Mouse (Mus musculus) forebrain, embryonic 14.5 days (tissue): ENCODE results near the gene Dupd1. TPM values are rescaled to one million over a fixed set of nuclear protein-coding genes. Genes with fewer than 3 reads are reported as not detected.

Experiments
- ATAC-seq: fragments of 200-750 bp; cut with Nextera tagmentation; 2 replicates; pipeline ENCODE4 v1.8.0; 2017; ENCODE audit warnings: mild to moderate bottlenecking, moderate library complexity
- DNase-seq: peaks from one replicate; pipeline ENCODE4 v3.0.0-alpha.2; 2015; ENCODE audit warnings: low spot score
- H3K27ac ChIP-seq: fragments of 300-500 bp; sonication (generic); 2 replicates; pipeline ENCODE4 v1.5.1; 2014; ENCODE audit warnings: low read depth, mild to moderate bottlenecking, control low read depth, low read length, moderate library complexity
- H3K27me3 ChIP-seq: fragments of 300-500 bp; sonication (generic); replicated peaks from 2 replicates; pipeline ENCODE4 v1.6.1; 2014; ENCODE audit warnings: low read length, control low read depth, mixed read lengths; ENCODE audit not compliant: control insufficient read depth, insufficient read depth
- H3K36me3 ChIP-seq: fragments of 300-500 bp; sonication (generic); 2 replicates; pipeline ENCODE4 v1.6.1; 2014; ENCODE audit warnings: low read length, control low read depth; ENCODE audit not compliant: control insufficient read depth, insufficient read depth
- H3K4me1 ChIP-seq: fragments of 300-500 bp; sonication (generic); 2 replicates; pipeline ENCODE4 v1.6.1; 2014; ENCODE audit warnings: antibody characterized with exemption, low read length, control low read depth; ENCODE audit not compliant: control insufficient read depth, insufficient read depth
- H3K4me2 ChIP-seq: fragments of 300-500 bp; sonication (generic); 2 replicates; pipeline ENCODE4 v1.6.1; 2014; ENCODE audit warnings: mild to moderate bottlenecking, control low read depth, low read length
- H3K4me3 ChIP-seq: fragments of 300-500 bp; sonication (generic); 2 replicates; pipeline ENCODE4 v1.5.1; 2014; ENCODE audit warnings: low read depth, low read length, control low read depth
- H3K9ac ChIP-seq: fragments of 300-500 bp; sonication (generic); 2 replicates; pipeline ENCODE4 v1.6.1; 2014; ENCODE audit warnings: mild to moderate bottlenecking, low read length, control low read depth, moderate library complexity
- H3K9me3 ChIP-seq: fragments of 300-500 bp; sonication (generic); replicated peaks from 2 replicates; pipeline ENCODE4 v1.6.1; 2016; ENCODE audit warnings: low read length, control low read depth, mixed read lengths; ENCODE audit not compliant: control insufficient read depth
- WGBS: fragments of 180-500 bp; shearing (Covaris S2); extraction: QIAGEN DNeasy Blood & Tissue Kit; methylation state at CpG from one replicate; pipeline ENCODE4 v1.1.7; 2014; 5-methylcytosine and 5-hydroxymethylcytosine counted together
- polyA plus RNA-seq: library from polyadenylated mRNA; unstranded; fragments of >200 nt; fragmentation: Nextera tagmentation; extraction: Ambion mirVana; gene quantifications from 2 replicates; pipeline ENCODE4 v1.2.1, GENCODE M21; 2014

The Dupd1 gene
- polyA plus RNA-seq, 1 experiment from 2014 or later = not detected

DNA sequence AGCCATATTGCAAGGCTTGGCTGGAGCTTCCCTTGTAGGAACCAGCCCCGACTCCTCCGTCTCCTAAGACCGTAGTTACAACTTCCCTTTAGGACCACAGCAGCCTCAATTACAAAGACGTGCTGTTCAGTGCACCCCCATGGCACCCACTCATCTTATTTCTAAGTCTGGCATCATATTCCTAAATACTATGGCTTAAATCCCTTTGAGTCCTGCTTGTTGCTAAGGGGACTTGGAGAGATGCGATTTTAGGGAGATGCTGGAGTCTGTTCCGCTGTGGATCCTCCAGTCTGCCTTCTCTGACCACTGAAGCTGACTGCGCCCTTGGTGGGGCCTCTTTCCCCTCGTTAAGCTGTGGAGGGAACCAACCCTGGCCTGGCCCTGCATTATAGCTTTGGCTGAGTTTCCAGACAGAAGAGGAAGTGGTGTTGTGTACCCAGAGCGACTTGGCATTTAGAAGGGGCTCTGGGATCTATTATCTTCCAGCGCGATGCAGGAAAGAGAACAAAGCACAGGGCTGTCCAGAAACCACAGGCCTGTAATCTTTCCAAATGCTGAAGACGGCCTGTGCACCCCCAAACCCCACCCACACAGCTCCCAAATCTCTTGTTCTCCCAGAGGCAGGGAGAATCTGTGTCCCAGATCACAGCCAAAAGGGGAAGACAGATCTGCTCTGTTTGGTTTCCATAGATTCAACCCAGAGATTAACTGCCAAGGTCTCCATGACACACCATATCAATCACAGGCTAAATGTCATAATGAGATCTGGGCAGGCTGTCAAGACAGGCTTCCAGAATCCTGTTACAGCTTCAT is 7.4 kb downstream of the Dupd1 start:
- peak; percentile 69; the same call in 1 of the 2 replicates for ATAC-seq
- peaks cover 4% of the 10 kb centered on the region; the same call in 1 of the 2 replicates for H3K4me1 ChIP-seq
- DNase-seq = peak; percentile 78
- H3K9me3 ChIP-seq = no peaks in the 10 kb centered on the region
- H3K4me3 ChIP-seq = no peak overlapping the region
- H3K4me2 ChIP-seq = no peak overlapping the region
- no peak overlapping the region for H3K9ac ChIP-seq
- H3K27me3 ChIP-seq = no peaks in the 10 kb centered on the region
- no peaks in the 10 kb centered on the region for H3K36me3 ChIP-seq
- 48% methylated on average over 12 of the region's 12 CpGs for WGBS
- H3K27ac ChIP-seq = peak overlapping the region; percentile 73; the same call in 1 of the 2 replicates

DNA sequence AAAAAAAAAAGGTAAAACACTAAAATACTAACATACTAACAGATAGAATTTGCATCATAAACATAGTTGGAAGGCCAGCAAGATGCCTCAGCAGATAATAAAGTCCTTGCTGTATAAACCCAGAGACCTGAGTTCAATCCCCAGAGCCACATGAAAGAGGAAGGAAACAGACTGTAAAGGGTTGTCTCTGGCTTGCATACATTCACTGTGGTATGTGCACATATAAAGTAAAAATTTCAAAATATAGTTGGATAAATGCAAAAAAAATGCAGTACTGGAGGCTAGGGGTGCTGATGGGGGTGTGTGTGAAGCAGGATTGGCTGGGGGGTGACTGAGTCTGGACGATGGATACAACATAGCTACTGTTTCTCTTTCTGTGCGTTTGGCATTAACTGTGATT is 8.9 kb downstream of the Dupd1 start:
- WGBS = 89% methylated on average over 2 of the region's 2 CpGs
- DNase-seq (no peak), ATAC-seq (no peak)
- no peak overlapping the region for H3K27ac ChIP-seq
- no peak overlapping the region for H3K4me3 ChIP-seq
- H3K9me3 ChIP-seq = no peaks in the 10 kb centered on the region
- H3K4me1 ChIP-seq = peaks cover 4% of the 10 kb centered on the region; the same call in 1 of the 2 replicates
- no peaks in the 10 kb centered on the region for H3K36me3 ChIP-seq
- H3K27me3 ChIP-seq = no peaks in the 10 kb centered on the region
- no peak overlapping the region for H3K9ac ChIP-seq
- no peak overlapping the region for H3K4me2 ChIP-seq

DNA sequence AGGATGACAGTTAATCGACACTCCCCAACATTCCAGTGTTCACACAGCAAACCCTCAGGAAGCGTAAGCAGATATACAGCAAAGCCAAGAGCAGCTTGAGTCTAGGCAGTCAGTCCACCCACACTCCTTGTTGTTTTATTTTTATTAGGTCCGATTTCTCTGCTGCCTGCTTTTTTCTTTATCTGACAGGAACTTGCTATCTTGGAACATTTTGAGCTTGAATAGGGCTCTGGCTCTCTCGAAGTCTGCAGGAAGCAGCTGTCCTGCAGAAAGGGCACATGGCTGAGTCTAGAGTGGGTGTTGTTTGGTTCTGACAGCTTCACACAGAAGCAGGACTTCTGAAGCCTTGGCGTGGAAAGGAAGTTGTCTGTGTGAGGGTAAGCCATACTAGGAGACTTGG is 11.1 kb downstream of the Dupd1 start:
- Histone ChIP-seq H3K9ac (no peak overlapping the region), H3K27me3 (no peaks in the 10 kb centered on the region), H3K27ac (no peak overlapping the region), H3K9me3 (no peaks in the 10 kb centered on the region), H3K36me3 (no peaks in the 10 kb centered on the region), H3K4me3 (no peak overlapping the region), H3K4me1 (peaks cover 4% of the 10 kb centered on the region; the same call in 1 of the 2 replicates), H3K4me2 (no peak overlapping the region)
- ATAC-seq = no peak
- WGBS = 90% methylated on average over 5 of the region's 5 CpGs
- DNase-seq = no peak

DNA sequence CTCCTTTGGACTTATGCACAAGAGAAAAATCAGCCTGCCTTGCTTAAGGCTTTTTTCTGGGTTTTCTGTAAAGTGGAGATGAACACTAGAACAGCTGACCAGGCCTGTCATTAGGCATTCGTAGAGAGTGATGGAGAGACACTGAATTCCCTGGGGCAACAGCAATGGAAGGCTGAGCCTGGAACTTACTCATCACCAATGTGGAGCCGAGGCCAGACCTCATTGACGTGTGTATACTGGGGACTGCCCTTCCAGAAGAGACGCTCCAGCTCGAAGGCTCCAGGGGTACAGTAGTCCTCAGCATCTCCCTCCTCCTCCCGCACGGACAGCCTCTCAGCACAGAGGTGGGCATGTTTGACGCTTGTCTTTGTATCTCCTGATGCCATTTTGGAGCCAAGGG is 11.7 kb downstream of the Dupd1 start:
- Histone ChIP-seq H3K27me3 (no peaks in the 10 kb centered on the region), H3K4me2 (no peak overlapping the region), H3K4me1 (peaks cover 4% of the 10 kb centered on the region; the same call in 1 of the 2 replicates), H3K9me3 (no peaks in the 10 kb centered on the region), H3K4me3 (no peak overlapping the region), H3K27ac (no peak overlapping the region), H3K36me3 (no peaks in the 10 kb centered on the region), H3K9ac (no peak overlapping the region)
- WGBS = 92% methylated on average over 8 of the region's 8 CpGs
- no peak for DNase-seq
- ATAC-seq = no peak

DNA sequence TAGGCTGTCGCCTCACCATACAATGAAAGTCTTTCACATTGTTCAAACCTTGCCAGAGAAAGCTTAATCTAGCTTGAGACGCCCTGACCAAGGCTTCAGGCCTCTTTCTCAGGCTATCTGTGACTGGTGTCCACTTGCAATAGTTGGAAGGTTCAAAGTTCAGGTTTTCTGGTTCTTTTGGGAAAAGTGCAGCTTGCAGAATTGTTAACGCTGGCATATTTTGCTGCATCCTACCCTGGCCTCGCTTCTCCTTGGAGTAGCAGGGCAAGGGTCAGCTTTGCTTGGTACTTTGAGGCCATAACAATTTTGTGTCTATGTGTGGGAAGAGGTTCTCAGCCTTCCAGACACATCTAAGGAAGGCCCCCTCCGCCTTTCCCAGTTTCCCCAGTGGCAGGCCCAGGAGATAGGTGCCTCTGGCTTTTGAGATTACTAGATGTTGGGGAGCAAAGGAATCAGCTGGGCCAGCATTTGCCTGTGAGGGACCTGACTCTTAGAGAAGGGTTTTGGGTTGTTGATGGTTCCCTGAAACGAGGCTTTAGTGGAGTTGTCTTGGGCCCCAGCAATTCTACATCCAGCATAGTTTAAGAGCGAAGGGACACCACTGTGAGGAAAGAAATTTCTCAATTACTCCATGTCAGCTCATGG is 18.1 kb downstream of the Dupd1 start:
- H3K4me3 ChIP-seq = no peak overlapping the region
- WGBS = 82% methylated on average over 7 of the region's 7 CpGs
- no peak for DNase-seq

DNA sequence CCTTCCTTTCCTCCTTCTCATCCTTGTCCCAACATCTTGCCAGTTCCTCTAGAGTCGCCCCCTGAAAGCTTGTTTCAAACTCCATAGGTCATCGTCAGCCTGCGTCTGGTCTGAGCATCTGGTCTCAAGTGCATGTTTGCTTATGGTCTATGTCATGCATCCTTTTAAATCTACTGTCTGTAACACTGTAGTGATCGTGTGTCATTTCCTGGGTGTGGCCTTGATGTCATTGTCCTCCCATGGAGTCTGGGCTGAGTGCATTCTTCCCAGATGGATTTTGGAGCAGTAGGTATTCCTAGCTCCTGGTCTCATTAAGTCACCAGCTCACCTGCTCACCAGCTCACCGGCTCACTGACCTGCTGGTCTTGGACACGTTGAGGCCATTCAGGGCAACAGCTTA is 19.4 kb downstream of the Dupd1 start:
- no peaks in the 10 kb centered on the region for H3K4me1 ChIP-seq
- no peak overlapping the region for H3K27ac ChIP-seq
- DNase-seq (no peak), ATAC-seq (no peak)
- no peaks in the 10 kb centered on the region for H3K36me3 ChIP-seq
- no peak overlapping the region for H3K4me2 ChIP-seq
- WGBS = 86% methylated on average over 6 of the region's 6 CpGs
- H3K27me3 ChIP-seq = no peaks in the 10 kb centered on the region
- H3K4me3 ChIP-seq = no peak overlapping the region
- no peaks in the 10 kb centered on the region; the same call in 1 of the 2 replicates for H3K9me3 ChIP-seq
- H3K9ac ChIP-seq = no peak overlapping the region

More for the DNA sequence above, 18.1 kb downstream of the Dupd1 start:
- H3K27me3 ChIP-seq = no peaks in the 10 kb centered on the region
- no peaks in the 10 kb centered on the region for H3K4me1 ChIP-seq
- H3K4me2 ChIP-seq = no peak overlapping the region
- H3K9ac ChIP-seq = no peak overlapping the region
- no peak overlapping the region for H3K27ac ChIP-seq
- ATAC-seq = no peak
- no peaks in the 10 kb centered on the region for H3K36me3 ChIP-seq
- H3K9me3 ChIP-seq = no peaks in the 10 kb centered on the region; the same call in 1 of the 2 replicates

DNA sequence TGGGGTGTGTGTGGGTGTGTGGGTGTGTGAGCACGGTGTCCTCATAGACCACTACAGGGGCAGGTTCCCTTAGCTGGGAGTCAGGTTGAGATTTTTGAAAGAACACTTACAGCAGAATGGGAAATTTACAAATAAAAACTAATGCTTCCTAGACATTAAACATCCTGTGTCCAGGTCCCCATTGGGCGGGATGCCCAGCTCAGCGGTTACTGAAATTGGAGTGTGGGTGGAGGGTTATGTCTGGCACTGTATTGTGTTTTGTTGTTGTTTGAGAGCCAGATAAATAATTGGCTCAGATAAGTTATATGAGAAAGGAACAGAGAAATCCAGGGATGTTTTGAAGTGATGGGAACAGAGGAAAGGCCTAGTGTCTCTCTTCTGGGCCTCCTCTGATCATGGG is 23.3 kb downstream of the Dupd1 start:
- Histone ChIP-seq H3K27ac (no peak overlapping the region), H3K4me3 (no peak overlapping the region), H3K36me3 (no peaks in the 10 kb centered on the region), H3K4me1 (no peaks in the 10 kb centered on the region), H3K9me3 (no peaks in the 10 kb centered on the region; the same call in 1 of the 2 replicates), H3K9ac (no peak overlapping the region), H3K4me2 (no peak overlapping the region), H3K27me3 (no peaks in the 10 kb centered on the region)
- ATAC-seq (no peak), DNase-seq (no peak)
- 88% methylated on average over 3 of the region's 3 CpGs for WGBS

DNA sequence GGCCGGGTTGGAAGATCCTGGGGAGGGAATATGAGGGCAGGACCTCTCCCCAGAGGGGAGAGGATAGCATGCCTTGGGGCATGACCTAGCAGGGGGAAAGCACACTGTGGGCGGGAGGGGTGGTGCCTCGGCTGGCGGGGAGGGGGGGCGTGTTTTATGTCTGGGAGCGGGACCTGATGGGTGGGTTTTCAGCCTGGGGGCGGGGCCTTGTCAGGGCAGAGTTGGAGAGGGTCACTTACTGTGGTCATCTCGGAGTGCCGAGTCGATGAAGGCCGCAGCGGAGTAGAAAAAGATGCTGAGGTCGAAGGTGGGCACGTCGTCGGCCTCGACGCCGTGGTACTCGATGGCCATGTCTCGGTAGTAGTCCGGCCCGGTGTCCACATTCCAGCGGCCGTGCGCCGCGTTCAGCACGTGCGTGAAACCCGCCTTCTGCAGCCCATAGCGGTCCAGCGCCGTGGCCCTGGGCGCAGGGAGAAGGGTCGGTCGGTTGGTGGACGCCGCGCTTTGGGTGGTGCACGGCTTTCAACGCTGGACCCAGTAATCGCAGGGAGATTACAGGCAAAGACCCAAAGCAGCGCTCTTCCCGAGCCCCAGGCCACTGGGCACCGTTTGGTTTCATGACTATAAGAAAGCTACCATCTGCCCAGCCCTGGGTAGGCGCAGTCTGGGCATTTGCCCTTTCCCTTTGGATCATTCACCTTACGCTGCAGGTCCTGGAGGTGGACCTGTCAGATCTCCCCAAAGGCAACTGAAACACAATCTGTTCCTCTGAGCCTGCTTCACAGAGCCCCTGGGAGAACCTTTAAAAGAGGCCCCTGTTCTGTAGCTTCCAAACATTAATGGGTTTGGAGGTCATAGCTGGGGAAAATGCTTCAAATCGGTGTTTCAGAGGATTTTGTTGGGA is 27.7 kb downstream of the Dupd1 start:
- no peaks in the 10 kb centered on the region for H3K9me3 ChIP-seq
- ATAC-seq (0 out of 2 replicates have a peak, but pooled peaks have one; percentile 17), DNase-seq (no peak)
- H3K4me2 ChIP-seq = peak overlapping the region; percentile 54
- H3K4me1 ChIP-seq = peaks cover 4% of the 10 kb centered on the region
- peaks cover 4% of the 10 kb centered on the region; the same call in 1 of the 2 replicates for H3K27me3 ChIP-seq
- no peaks in the 10 kb centered on the region for H3K36me3 ChIP-seq
- no peak overlapping the region for H3K27ac ChIP-seq
- H3K4me3 ChIP-seq = peak overlapping the region; percentile 24
- 14% methylated on average over 45 of the region's 49 CpGs for WGBS
- H3K9ac ChIP-seq = 0 out of 2 replicates have a peak overlapping the region, but pooled peaks have one; percentile 13
